Mouse (Mus musculus): ENCODE data around the gene Celf3. TPM values are rescaled to one million over a fixed set of nuclear protein-coding genes. Genes with fewer than 3 reads are reported as not detected.

Celf3 gene
- not detected in 2 replicates for total RNA-seq (2014; rRNA removed; ENCODE audit: low replicate concordance)
- polyA plus RNA-seq (2015; fragmentation: Nextera tagmentation; extraction: Ambion mirVana) = 0.53 and 0.80 TPM in 2 replicates

DNA sequence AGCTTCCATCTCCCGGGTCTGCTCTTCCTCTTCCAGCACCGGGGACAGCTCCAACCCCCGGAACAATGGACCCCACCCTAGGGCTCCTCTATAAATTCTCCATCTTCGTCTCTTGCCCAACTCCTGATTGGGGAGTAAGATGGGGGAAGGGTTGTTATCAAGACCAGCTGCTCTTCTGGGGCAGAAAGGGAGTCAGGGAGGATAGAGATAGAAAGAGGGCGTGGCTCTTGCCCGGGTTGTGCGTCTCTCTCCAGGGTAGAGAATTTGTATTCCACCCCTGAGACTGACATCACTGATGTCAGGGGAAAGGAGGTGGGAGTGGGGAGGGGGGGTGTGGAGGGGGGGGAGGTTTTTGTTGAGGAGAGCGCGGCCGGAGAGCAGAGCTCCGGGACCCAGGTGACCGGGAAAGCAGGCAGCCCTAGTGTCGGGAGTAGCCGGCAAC is at the start of gene Celf3:
TSS of gene Celf3 (plus strand) at position 315 of the 442 bp plus-strand sequence.
- no peak for TF ChIP-seq EP300 (IDR thresholded peaks at IDR 0.05; ENCODE audit: low read depth)
- TF ChIP-seq CTCF (IDR thresholded peaks at IDR 0.05; ENCODE audit: low read depth) = no peak
- ATAC-seq (ENCODE audit: insufficient read depth, low read depth) = no peak
- Histone ChIP-seq H3K36me3 (replicated peaks; ENCODE audit: control insufficient read depth, insufficient read depth, low read length) (no peaks in the 10 kb centered on the region), H3K4me1 (ENCODE audit: control insufficient read depth, insufficient read depth) (peaks cover 15% of the 10 kb centered on the region; the same call in 1 of the 2 replicates), H3K4me2 (ENCODE audit: low read depth, low read length) (no peak within 1 kb of the TSS), H3K9me3 (replicated peaks; ENCODE audit: control insufficient read depth, low read length) (no peaks in the 10 kb centered on the region), H3K4me3 (ENCODE audit: low read depth, low read length) (no peak within 1 kb of the TSS), H3K9ac (replicated peaks; ENCODE audit: low read depth, low read length) (no peak within 1 kb of the TSS), H3K27ac (ENCODE audit: low read depth) (no peak within 1 kb of the TSS), H3K27me3 (ENCODE audit: control insufficient read depth, insufficient read depth, low read length) (peaks cover 31% of the 10 kb centered on the region)
- DNase-seq (ENCODE audit: low spot score) = no peak
- WGBS = 4% methylated on average over 14 of the region's 14 CpGs

DNA sequence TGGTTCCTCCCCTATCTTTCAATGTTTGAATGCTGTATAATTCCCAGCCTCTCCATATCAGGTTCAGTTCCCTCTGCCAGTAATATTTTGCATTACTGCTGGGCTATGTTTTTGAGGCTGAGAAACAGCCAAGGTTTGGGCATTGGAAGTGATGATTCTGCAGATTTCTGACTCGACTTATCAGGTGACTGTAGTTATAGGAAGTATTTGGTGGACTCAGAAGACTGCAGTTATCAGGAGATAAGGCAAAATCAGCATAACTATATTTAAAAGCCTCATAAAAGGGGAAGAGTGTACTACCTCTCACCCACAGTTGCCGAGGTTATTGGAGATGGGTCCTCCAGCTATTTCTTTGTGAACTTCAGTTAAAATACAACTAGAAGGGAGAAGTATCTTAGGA is 47.1 kb upstream of the Celf3 start:
- H3K4me2 ChIP-seq (ENCODE audit: low read depth, low read length) = no peak overlapping the region
- H3K9ac ChIP-seq (replicated peaks; ENCODE audit: low read depth, low read length) = no peak overlapping the region
- 46% methylated on average over 2 of the region's 2 CpGs for WGBS
- H3K27me3 ChIP-seq (ENCODE audit: control insufficient read depth, insufficient read depth, low read length) = no peaks in the 10 kb centered on the region
- H3K4me1 ChIP-seq (ENCODE audit: control insufficient read depth, insufficient read depth) = no peaks in the 10 kb centered on the region
- TF ChIP-seq EP300 (IDR thresholded peaks at IDR 0.05; ENCODE audit: low read depth) (no peak), CTCF (IDR thresholded peaks at IDR 0.05; ENCODE audit: low read depth) (no peak)
- no peak overlapping the region for H3K4me3 ChIP-seq (ENCODE audit: low read depth, low read length)
- no peaks in the 10 kb centered on the region for H3K36me3 ChIP-seq (replicated peaks; ENCODE audit: control insufficient read depth, insufficient read depth, low read length)
- ATAC-seq (ENCODE audit: insufficient read depth, low read depth) (no peak), DNase-seq (ENCODE audit: low spot score) (no peak)
- H3K27ac ChIP-seq (ENCODE audit: low read depth) = no peak overlapping the region
- no peaks in the 10 kb centered on the region for H3K9me3 ChIP-seq (replicated peaks; ENCODE audit: control insufficient read depth, low read length)

DNA sequence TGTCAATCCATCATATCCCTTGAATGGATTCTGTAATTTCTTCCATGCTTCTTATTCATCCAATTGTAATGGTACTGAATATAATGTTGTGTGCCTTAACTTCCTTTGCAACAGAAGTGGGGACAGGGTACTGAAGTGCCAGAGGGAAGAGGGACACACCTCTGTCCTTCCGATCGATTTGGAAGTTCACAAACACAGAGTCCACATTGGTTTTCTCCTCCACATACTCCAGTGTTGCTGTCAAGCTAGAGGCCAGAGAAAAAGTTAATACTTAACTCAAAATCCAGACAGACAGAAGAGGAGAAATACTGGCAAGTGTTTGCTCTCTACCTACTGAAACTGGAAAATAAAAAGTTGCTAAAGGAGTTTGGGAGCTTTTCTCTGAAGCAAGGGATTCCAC is 43.8 kb upstream of the Celf3 start:
- TF ChIP-seq EP300 (IDR thresholded peaks at IDR 0.05; ENCODE audit: low read depth) (no peak), CTCF (IDR thresholded peaks at IDR 0.05; ENCODE audit: low read depth) (no peak)
- no peak for ATAC-seq (ENCODE audit: insufficient read depth, low read depth)
- Histone ChIP-seq H3K27ac (ENCODE audit: low read depth) (no peak overlapping the region), H3K36me3 (replicated peaks; ENCODE audit: control insufficient read depth, insufficient read depth, low read length) (no peaks in the 10 kb centered on the region), H3K4me3 (ENCODE audit: low read depth, low read length) (no peak overlapping the region), H3K9ac (replicated peaks; ENCODE audit: low read depth, low read length) (no peak overlapping the region), H3K9me3 (replicated peaks; ENCODE audit: control insufficient read depth, low read length) (no peaks in the 10 kb centered on the region), H3K27me3 (ENCODE audit: control insufficient read depth, insufficient read depth, low read length) (no peaks in the 10 kb centered on the region), H3K4me1 (ENCODE audit: control insufficient read depth, insufficient read depth) (no peaks in the 10 kb centered on the region), H3K4me2 (ENCODE audit: low read depth, low read length) (no peak overlapping the region)
- 96% methylated on average over 2 of the region's 2 CpGs for WGBS
- DNase-seq (ENCODE audit: low spot score) = no peak

DNA sequence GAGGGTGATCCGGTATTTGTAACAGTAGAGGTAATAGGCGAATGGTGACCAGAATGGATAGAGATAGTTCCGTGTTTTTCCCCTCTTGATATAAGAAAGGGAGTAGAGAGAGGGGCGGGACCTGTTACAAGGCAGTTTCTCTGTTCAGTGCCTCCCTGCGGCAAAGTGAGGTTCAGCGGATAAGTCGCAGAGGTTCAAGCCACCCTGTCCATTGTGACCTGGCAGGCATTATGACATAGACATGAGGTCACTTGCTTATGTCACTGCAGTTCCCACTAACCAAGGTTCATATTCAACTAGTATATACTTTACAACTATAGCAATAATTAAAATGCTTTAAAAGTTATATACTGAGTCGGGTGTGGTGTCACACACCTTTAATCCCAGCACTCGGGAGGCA is 41.7 kb upstream of the Celf3 start:
- H3K36me3 ChIP-seq (replicated peaks; ENCODE audit: control insufficient read depth, insufficient read depth, low read length) = no peaks in the 10 kb centered on the region
- TF ChIP-seq EP300 (IDR thresholded peaks at IDR 0.05; ENCODE audit: low read depth) (no peak), CTCF (IDR thresholded peaks at IDR 0.05; ENCODE audit: low read depth) (no peak)
- ATAC-seq (ENCODE audit: insufficient read depth, low read depth) (no peak), DNase-seq (ENCODE audit: low spot score) (no peak)
- H3K9me3 ChIP-seq (replicated peaks; ENCODE audit: control insufficient read depth, low read length) = no peaks in the 10 kb centered on the region
- 70% methylated on average over 9 of the region's 9 CpGs for WGBS
- H3K4me2 ChIP-seq (ENCODE audit: low read depth, low read length) = no peak overlapping the region
- H3K27me3 ChIP-seq (ENCODE audit: control insufficient read depth, insufficient read depth, low read length) = no peaks in the 10 kb centered on the region
- no peak overlapping the region for H3K4me3 ChIP-seq (ENCODE audit: low read depth, low read length)
- no peaks in the 10 kb centered on the region for H3K4me1 ChIP-seq (ENCODE audit: control insufficient read depth, insufficient read depth)
- H3K9ac ChIP-seq (replicated peaks; ENCODE audit: low read depth, low read length) = no peak overlapping the region
- H3K27ac ChIP-seq (ENCODE audit: low read depth) = no peak overlapping the region

DNA sequence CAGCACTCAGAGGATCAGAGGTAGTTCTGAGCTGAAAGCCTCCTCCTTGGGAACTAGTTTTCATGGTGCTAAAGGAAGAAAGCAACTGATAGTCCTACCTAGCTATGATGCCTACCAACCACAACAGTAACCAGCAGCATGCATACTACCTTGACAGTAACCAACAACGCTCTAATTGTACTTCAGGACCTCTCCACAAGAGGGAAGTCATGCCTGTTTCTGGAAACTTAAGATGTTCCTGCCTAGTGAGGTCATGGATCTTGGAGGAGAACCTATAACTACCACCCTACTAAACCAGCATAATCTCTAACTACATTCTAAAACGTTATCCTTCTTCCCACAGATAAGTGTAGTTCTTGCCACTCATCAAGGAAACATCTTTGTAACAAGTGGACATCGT is 36.9 kb upstream of the Celf3 start:
- no peaks in the 10 kb centered on the region for H3K4me1 ChIP-seq (ENCODE audit: control insufficient read depth, insufficient read depth)
- no peak overlapping the region for H3K4me3 ChIP-seq (ENCODE audit: low read depth, low read length)
- 31% methylated on average over 3 of the region's 3 CpGs for WGBS
- no peak overlapping the region for H3K9ac ChIP-seq (replicated peaks; ENCODE audit: low read depth, low read length)
- peaks cover 16% of the 10 kb centered on the region for H3K36me3 ChIP-seq (replicated peaks; ENCODE audit: control insufficient read depth, insufficient read depth, low read length)
- H3K27ac ChIP-seq (ENCODE audit: low read depth) = no peak overlapping the region
- TF ChIP-seq CTCF (IDR thresholded peaks at IDR 0.05; ENCODE audit: low read depth) (peak; percentile 49), EP300 (IDR thresholded peaks at IDR 0.05; ENCODE audit: low read depth) (no peak)
- no peaks in the 10 kb centered on the region for H3K9me3 ChIP-seq (replicated peaks; ENCODE audit: control insufficient read depth, low read length)
- no peak for ATAC-seq (ENCODE audit: insufficient read depth, low read depth)
- H3K27me3 ChIP-seq (ENCODE audit: control insufficient read depth, insufficient read depth, low read length) = no peaks in the 10 kb centered on the region
- H3K4me2 ChIP-seq (ENCODE audit: low read depth, low read length) = no peak overlapping the region
- no peak for DNase-seq (ENCODE audit: low spot score)

DNA sequence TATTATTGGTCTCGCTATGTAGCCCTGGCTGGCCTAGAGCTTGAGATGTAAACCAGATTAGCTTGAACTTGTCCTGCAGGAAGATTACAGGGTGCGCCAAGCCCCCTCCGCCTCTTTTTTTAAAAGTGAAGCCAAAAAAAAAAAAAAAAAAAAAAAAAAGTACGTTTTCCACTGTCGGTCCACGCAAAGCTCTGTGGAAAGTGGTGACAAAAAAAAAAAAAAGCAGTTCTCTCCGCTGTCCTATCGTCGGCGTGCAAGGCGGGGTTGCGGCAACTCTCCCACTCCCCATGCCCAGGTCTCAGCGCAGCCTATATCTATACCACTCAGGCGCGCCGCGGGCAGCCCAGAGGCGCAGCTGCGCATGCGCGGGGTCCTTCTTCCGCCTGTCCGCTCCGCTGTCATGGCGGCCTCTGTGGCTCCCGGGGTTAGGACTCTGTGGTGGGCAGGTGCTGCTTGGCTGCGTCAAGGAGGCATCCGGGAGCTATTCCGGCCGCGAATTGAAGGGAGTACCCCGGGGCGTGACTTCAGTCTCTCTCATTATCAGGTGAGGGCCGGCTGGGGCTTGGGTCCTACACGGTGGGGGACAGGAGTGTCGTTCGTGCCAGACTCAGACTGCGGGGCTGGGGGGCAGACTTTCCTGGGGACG is 35.0 kb upstream of the Celf3 start, which contains the start of gene Mrpl9:
TSS of gene Mrpl9 (plus strand) at position 368 of the 646 bp plus-strand sequence.
- Histone ChIP-seq H3K27me3 (ENCODE audit: control insufficient read depth, insufficient read depth, low read length) (no peaks in the 10 kb centered on the region), H3K4me2 (ENCODE audit: low read depth, low read length) (peak within 1 kb of the TSS; percentile 69), H3K9ac (replicated peaks; ENCODE audit: low read depth, low read length) (peak within 1 kb of the TSS; percentile 91), H3K4me1 (ENCODE audit: control insufficient read depth, insufficient read depth) (no peaks in the 10 kb centered on the region), H3K27ac (ENCODE audit: low read depth) (peak within 1 kb of the TSS; percentile 64), H3K9me3 (replicated peaks; ENCODE audit: control insufficient read depth, low read length) (no peaks in the 10 kb centered on the region), H3K36me3 (replicated peaks; ENCODE audit: control insufficient read depth, insufficient read depth, low read length) (peaks cover 35% of the 10 kb centered on the region), H3K4me3 (ENCODE audit: low read depth, low read length) (peak within 1 kb of the TSS; percentile 84)
- WGBS = under 1% methylated on average over 39 of the region's 39 CpGs
- ATAC-seq (ENCODE audit: insufficient read depth, low read depth) (peak; percentile 99), DNase-seq (ENCODE audit: low spot score) (peak; percentile 89)
- TF ChIP-seq CTCF (IDR thresholded peaks at IDR 0.05; ENCODE audit: low read depth) = no peak
- TF ChIP-seq EP300 (IDR thresholded peaks at IDR 0.05; ENCODE audit: low read depth) = no peak
